Mouse (Mus musculus) bone marrow macrophage, adult 2 months (primary cell): ENCODE measurements around the gene Med13. TPM values are rescaled to one million over a fixed set of nuclear protein-coding genes. Genes with fewer than 3 reads are reported as not detected.

Experiments
- H3K27ac ChIP-seq: 2 replicates; pipeline ENCODE4 v1.5.1; 2012; ENCODE audit warnings: low read depth, low read length; ENCODE audit not compliant: insufficient read depth
- H3K4me1 ChIP-seq: 2 replicates; pipeline ENCODE4 v1.6.1; 2012; ENCODE audit warnings: low read length; ENCODE audit not compliant: control insufficient read depth, insufficient read depth
- H3K4me3 ChIP-seq: 2 replicates; pipeline ENCODE4 v1.5.1; 2012; ENCODE audit warnings: mild to moderate bottlenecking, low read length, moderate library complexity; ENCODE audit not compliant: insufficient read depth
- CTCF ChIP-seq: IDR thresholded peaks from 2 replicates; pipeline ENCODE4 v1.5.1; 2012; ENCODE audit warnings: low read depth, mild to moderate bottlenecking, low read length, moderate library complexity
- POLR2A ChIP-seq: IDR thresholded peaks from 2 replicates; pipeline ENCODE4 v1.6.1; 2012; ENCODE audit warnings: mild to moderate bottlenecking, low read depth, low read length, borderline replicate concordance
- polyA plus RNA-seq: library from polyadenylated mRNA; stranded (reverse); fragments of >200 nt; gene quantifications from 2 replicates; pipeline ENCODE4 v1.2.4, GENCODE M21; 2012; ENCODE audit not compliant: missing spikeins, insufficient read depth, insufficient read length

The Med13 gene
- polyA plus RNA-seq, 1 experiment = 34.9 TPM

GRCm38 (mm10) chr11:86226646-86227180 is 130.7 kb downstream of the Med13 start:
- Histone ChIP-seq H3K27ac (no peak overlapping the region), H3K4me3 (no peak overlapping the region), H3K4me1 (peaks cover 4% of the 10 kb centered on the region; the same call in 1 of the 2 replicates)
- TF ChIP-seq CTCF = no peak

- H3K4me1 ChIP-seq = peaks cover 4% of the 10 kb centered on the region; the same call in 1 of the 2 replicates
- no peak overlapping the region for H3K27ac ChIP-seq
- TF ChIP-seq CTCF (no peak), POLR2A (no peak)
- no peak overlapping the region for H3K4me3 ChIP-seq
These were observed 131.6 kb downstream of the Med13 start for GRCm38 (mm10) chr11:86225761-86226160.

Other genes with a start within 250 kb of the Med13 start
- 5.1 and 8.2 TPM in 2 replicates for gene Brip1, start 156.4 kb downstream of the Med13 start, polyA plus RNA-seq
- gene Ints2, start 100.0 kb downstream of the Med13 start, polyA plus RNA-seq = 9.1 and 11.1 TPM in 2 replicates
- 45.3 and 52.5 TPM in 2 replicates for gene Rnft1, start 127.1 kb upstream of the Med13 start, polyA plus RNA-seq
- 30.9 and 33.0 TPM in 2 replicates for gene Rps6kb1, start 187.2 kb upstream of the Med13 start, polyA plus RNA-seq
- gene Tubd1, start 187.4 kb upstream of the Med13 start, polyA plus RNA-seq = 6.2 and 6.9 TPM in 2 replicates